Mouse (Mus musculus) small intestine, adult 2 months (tissue): ENCODE data around the gene Paqr4. TPM values are rescaled to one million over a fixed set of nuclear protein-coding genes. Genes with fewer than 3 reads are reported as not detected.

Source experiments
- H3K27ac ChIP-seq: fragments of 200-500 bp; 2 replicates; pipeline ENCODE4 v1.5.1; 2012; ENCODE audit warnings: low read depth, low read length, control low read depth, inconsistent platforms; ENCODE audit not compliant: insufficient read depth
- H3K27me3 ChIP-seq: fragments of 200-500 bp; 2 replicates; pipeline ENCODE4 v1.6.1; 2012; ENCODE audit warnings: mild to moderate bottlenecking, moderate library complexity, low read length, inconsistent platforms; ENCODE audit not compliant: control insufficient read depth, insufficient read depth
- H3K36me3 ChIP-seq: fragments of 200-500 bp; 2 replicates; pipeline ENCODE4 v1.6.1; 2012; ENCODE audit warnings: mild to moderate bottlenecking, low read length, control low read depth, inconsistent platforms; ENCODE audit not compliant: control insufficient read depth, insufficient read depth
- H3K4me1 ChIP-seq: fragments of 200-500 bp; 2 replicates; pipeline ENCODE4 v1.6.1; 2012; ENCODE audit warnings: low read length, inconsistent platforms, mixed read lengths; ENCODE audit not compliant: control insufficient read depth, insufficient read depth, insufficient read length
- H3K4me3 ChIP-seq: fragments of 200-500 bp; 2 replicates; pipeline ENCODE4 v1.5.1; 2012; ENCODE audit warnings: low read depth, mild to moderate bottlenecking, control low read depth, inconsistent platforms, low read length, moderate library complexity
- CTCF ChIP-seq: fragments of 200-500 bp; IDR thresholded peaks from 2 replicates; pipeline ENCODE4 v1.5.1; 2012; ENCODE audit warnings: low read depth, mild to moderate bottlenecking, control low read depth, inconsistent platforms, low read length, moderate library complexity, mixed read lengths; ENCODE audit not compliant: insufficient replicate concordance, insufficient read length; ENCODE audit errors: extremely low read depth
- POLR2A ChIP-seq: fragments of 200-500 bp; IDR thresholded peaks from 2 replicates; pipeline ENCODE4 v1.6.1; 2012; ENCODE audit warnings: low read depth, mild to moderate bottlenecking, control low read depth, inconsistent platforms, low read length, moderate library complexity
- WGBS: fragments of 180-500 bp; shearing (Covaris S2); methylation state at CpG from one replicate; pipeline ENCODE4 v1.1.7; 2018; 5-methylcytosine and 5-hydroxymethylcytosine counted together
- polyA plus RNA-seq: library from polyadenylated mRNA; depleted of rRNA; stranded (reverse); fragments of >200 nt; gene quantifications from 2 replicates; pipeline ENCODE4 v1.2.3, GENCODE M21; 2012; rRNA removed

Paqr4 gene
- polyA plus RNA-seq, result 112 and 152 TPM in 2 replicates

GRCm38 (mm10) chr17:23740598-23741021, at the start of gene Paqr4:
TSS of gene Paqr4 (minus strand) at chr17:23740867.
- WGBS, result 5% methylated on average over 13 of the region's 13 CpGs
- H3K27ac ChIP-seq, result peak within 1 kb of the TSS; percentile 76
- H3K36me3 ChIP-seq, result peaks cover 17% of the 10 kb centered on the region
- peaks cover 11% of the 10 kb centered on the region; the same call in 1 of the 2 replicates for H3K27me3 ChIP-seq
- peaks cover 36% of the 10 kb centered on the region for H3K4me1 ChIP-seq
- H3K4me3 ChIP-seq, result peak within 1 kb of the TSS; percentile 77
- TF ChIP-seq CTCF (no peak), POLR2A (no peak)

- H3K36me3 ChIP-seq, result no peaks in the 10 kb centered on the region
- no peak overlapping the region for H3K4me3 ChIP-seq
- peak overlapping the region; percentile 19 for H3K27ac ChIP-seq
- TF ChIP-seq CTCF, result no peak
- TF ChIP-seq POLR2A, result no peak
- 40% methylated on average over 8 of the region's 8 CpGs for WGBS
- H3K27me3 ChIP-seq, result no peaks in the 10 kb centered on the region
- peaks cover 19% of the 10 kb centered on the region; the same call in 1 of the 2 replicates for H3K4me1 ChIP-seq
Observed at GRCm38 (mm10) chr17:23789749-23790268, 49.1 kb upstream of the Paqr4 start.

DNA sequence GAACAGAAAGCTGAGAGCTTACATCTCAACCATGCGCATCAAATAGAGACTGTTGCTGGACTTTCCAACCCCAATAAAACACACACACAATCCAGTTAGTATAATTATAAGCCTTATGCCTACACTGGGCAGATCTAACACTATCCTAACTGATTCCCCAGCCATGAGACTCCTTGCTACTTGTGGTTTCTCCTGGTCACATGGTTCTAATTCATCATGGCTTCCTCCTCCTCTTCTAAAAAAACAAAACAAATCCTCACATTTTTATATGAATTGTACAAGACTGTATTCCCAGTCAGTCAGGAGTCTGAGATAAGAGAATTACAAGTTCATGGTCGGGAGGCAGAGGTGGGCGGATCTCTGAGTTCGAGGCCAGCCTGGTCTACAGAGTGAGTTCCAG, 48.3 kb upstream of the Paqr4 start:
- H3K4me3 ChIP-seq, result no peak overlapping the region
- no peaks in the 10 kb centered on the region for H3K27me3 ChIP-seq
- 71% methylated on average over 4 of the region's 4 CpGs for WGBS
- TF ChIP-seq POLR2A, result no peak
- no peaks in the 10 kb centered on the region for H3K36me3 ChIP-seq
- peaks cover 19% of the 10 kb centered on the region; the same call in 1 of the 2 replicates for H3K4me1 ChIP-seq
- H3K27ac ChIP-seq, result no peak overlapping the region

DNA sequence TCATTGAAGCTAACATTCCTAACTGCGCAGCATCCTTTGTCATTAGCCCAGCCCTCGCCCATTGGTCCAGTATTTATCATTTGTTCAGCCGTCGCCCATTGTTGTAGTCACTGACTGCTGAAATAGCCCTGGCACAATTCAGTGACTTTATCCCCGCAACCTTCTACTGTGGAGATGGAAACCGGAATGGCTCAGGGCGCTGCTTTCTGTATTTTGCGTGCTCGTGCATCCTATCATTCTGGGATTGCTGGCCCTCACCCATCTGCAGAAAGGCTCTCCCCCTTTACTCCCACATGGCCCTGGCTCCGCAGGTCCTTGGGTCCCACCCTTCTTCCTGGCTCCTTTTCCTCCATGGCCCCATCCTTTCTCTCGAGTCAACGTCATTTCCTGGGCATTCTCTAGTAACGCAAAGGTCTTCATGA, 45.9 kb upstream of the Paqr4 start:
- Histone ChIP-seq H3K4me3 (0 out of 2 replicates have a peak overlapping the region, but pooled peaks have one; percentile 2), H3K27ac (no peak overlapping the region), H3K27me3 (no peaks in the 10 kb centered on the region), H3K4me1 (peaks cover 19% of the 10 kb centered on the region; the same call in 1 of the 2 replicates), H3K36me3 (no peaks in the 10 kb centered on the region)
- WGBS, result 23% methylated on average over 13 of the region's 13 CpGs
- TF ChIP-seq CTCF, result no peak
- TF ChIP-seq POLR2A, result no peak

DNA sequence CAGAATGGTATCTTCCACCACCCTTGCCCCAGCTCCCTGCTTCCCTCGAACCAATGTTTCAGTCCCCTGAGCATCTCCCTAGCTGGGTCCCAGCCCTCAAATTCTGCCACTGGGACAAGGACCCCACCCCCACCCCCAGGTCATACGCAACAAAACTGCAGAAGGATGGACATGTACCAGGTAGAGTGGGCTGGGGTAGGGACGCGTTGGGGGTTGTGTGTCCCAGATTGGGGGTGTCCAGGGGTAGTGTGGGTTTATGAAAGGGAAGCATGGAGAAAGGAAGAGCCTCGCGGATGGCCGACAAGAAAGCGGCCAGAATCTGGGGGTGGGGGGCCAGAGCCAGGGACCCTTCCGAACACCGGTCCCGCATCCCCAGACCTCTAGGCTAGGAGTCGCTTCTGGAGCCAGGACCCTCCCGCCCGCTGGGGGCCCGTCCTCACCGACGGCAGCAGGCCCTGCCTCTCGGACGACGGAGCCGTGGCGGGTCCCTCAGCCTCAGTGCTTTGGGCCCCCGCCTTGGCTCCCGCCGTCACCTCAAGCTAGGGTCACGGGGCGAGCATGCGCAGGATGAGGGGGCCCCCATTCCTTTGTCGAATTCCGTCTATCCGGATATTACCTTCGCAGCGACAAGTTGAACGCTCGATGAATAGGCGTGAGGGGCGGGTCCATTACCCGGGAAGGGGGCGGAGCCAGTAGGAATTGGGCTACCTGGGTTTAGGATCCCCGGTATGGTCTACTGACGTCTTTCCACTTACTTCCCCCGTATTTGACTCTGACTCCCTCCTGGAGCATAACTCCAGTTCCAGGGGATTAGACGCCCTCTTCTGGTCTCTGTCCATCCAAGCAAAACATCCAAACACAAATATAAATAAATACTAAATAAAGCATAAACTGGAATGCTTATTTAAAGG, 45.1 kb upstream of the Paqr4 start, which contains the start of gene Flywch2:
Gene Flywch2 (minus strand): TSS at position 521 of the 911 bp plus-strand sequence.
- H3K27ac ChIP-seq, result no peak within 1 kb of the TSS
- no peaks in the 10 kb centered on the region for H3K36me3 ChIP-seq
- WGBS, result 4% methylated on average over 43 of the region's 43 CpGs
- H3K27me3 ChIP-seq, result no peaks in the 10 kb centered on the region
- peaks cover 17% of the 10 kb centered on the region; the same call in 1 of the 2 replicates for H3K4me1 ChIP-seq
- peak within 1 kb of the TSS; percentile 74 for H3K4me3 ChIP-seq
- TF ChIP-seq CTCF (no peak), POLR2A (no peak)

DNA sequence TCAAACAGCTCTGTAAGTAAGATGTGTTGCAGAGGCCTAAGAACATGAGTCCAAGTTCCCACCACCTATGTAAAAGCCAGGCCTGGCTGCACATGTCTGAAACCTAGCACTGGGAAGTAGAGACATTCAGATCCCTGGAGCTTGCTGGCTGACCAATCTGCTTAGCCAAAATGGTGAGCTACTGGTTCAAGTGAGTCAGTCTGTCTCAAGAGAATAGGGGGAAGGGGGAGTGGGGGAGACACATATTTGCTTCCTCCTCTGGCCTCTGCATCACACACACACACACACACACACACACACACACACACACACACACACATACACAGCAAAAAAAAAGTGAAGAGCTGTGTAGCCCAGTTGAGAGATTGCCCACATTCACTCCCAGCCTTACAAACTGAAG, 42.7 kb upstream of the Paqr4 start:
- no peaks in the 10 kb centered on the region for H3K36me3 ChIP-seq
- no peak for TF ChIP-seq POLR2A
- TF ChIP-seq CTCF, result no peak
- peaks cover 8% of the 10 kb centered on the region; the same call in 1 of the 2 replicates for H3K4me1 ChIP-seq
- H3K4me3 ChIP-seq, result no peak overlapping the region
- no peak overlapping the region for H3K27ac ChIP-seq
- H3K27me3 ChIP-seq, result no peaks in the 10 kb centered on the region

GRCm38 (mm10) chr17:23778447-23778846, 37.8 kb upstream of the Paqr4 start:
- H3K27me3 ChIP-seq, result no peaks in the 10 kb centered on the region
- H3K4me1 ChIP-seq, result no peaks in the 10 kb centered on the region; the same call in 1 of the 2 replicates
- TF ChIP-seq CTCF, result no peak
- TF ChIP-seq POLR2A, result no peak
- no peak overlapping the region for H3K27ac ChIP-seq
- H3K36me3 ChIP-seq, result no peaks in the 10 kb centered on the region
- H3K4me3 ChIP-seq, result no peak overlapping the region
- WGBS, result 38% methylated on average over 2 of the region's 2 CpGs
